Mouse (Mus musculus) olfactory bulb, adult 2 months (tissue): ENCODE measurements around the gene Pla2g2f.

Experiments
- CTCF ChIP-seq: fragments of 200-500 bp; IDR thresholded peaks from 2 replicates; pipeline ENCODE4 v1.5.1; 2012; ENCODE audit warnings: low read depth, mild to moderate bottlenecking, low read length, moderate library complexity; ENCODE audit not compliant: insufficient read depth
- POLR2A ChIP-seq: fragments of 200-500 bp; IDR thresholded peaks from 2 replicates; pipeline ENCODE4 v1.6.1; 2012; ENCODE audit warnings: mild to moderate bottlenecking, low read depth, low read length, moderate library complexity; ENCODE audit not compliant: insufficient read depth

GRCm38 (mm10) chr4:138702031-138702430 lies 55.4 kb downstream of the Pla2g2f start:
- TF ChIP-seq POLR2A (no peak), CTCF (no peak)
